Mouse (Mus musculus) left cerebral cortex, adult 18-20 months (tissue): ENCODE measurements at regions not wholly inside any gene's neighbourhood (a gene's known extent, or its start where the extent isn't known, plus 50 kb on each side); places are given as distances from the start of the nearest gene placed in this dataset.
"Not testable (repeated sequence)": the region's sequence is repeated elsewhere in the genome, so short reads cannot be mapped to it uniquely, and the experiment has no call there.

Experiments
- DNase-seq, 2 experiments: peaks; one replicate each; pipeline ENCODE4 v3.0.0; 2021 to 2022; ENCODE audit warnings: low spot score in 2 of 2, mixed read lengths in 1 of 2
- microRNA-seq, 2 experiments: library from miRNA; unstranded; fragments of <30 nt; microRNA quantifications; one replicate each; pipeline ENCODE4 v1.2.0; 2021

DNA sequence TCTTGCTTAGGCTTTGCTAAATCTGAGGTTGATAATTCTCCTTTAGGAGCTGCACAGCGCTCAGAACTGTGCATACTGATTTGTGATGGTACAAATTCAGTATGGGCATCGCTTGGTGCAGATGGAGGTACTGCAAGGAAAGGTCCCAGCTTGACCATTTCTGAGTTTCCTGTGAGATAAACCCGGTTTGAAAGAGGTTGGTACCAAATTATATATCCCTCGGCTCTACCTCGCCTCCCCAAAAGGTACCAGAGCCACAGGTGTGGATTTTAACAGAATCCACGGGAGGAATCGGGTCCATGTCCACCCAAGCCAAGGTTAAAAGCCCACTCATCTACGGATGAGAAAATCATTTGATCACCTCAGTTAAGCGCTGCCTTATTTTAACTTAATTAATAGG is 172.5 kb upstream of the Zfp808 start:
- DNase-seq = not testable (repeated sequence)

- not testable (repeated sequence) for DNase-seq
Observed at GRCm38 (mm10) chr13:61978856-61979255, 150.8 kb upstream of the Zfp808 start.

DNA sequence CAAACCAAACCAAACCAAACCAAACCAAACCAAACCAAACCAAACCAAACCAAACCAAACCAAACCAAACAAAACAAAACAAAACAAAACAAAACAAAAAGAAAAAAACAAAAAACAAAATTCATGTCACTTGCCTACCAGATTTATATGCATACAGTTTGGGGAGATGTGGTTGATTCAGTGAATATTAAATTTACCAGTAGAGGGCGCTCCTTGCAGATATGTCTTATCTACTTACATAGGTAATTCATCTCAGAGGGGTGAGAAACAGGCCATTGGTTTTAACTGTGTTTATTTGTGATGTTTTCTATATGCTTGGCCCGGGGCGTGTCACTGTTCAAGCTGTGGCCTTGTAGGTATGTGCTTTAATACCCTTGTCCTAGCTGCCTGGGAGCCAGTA is 133.2 kb upstream of the Zfp808 start:
- DNase-seq = not testable (repeated sequence)

- not testable (repeated sequence) for DNase-seq
Observed at GRCm38 (mm10) chr13:61998803-61999202, 130.9 kb upstream of the Zfp808 start.

DNA sequence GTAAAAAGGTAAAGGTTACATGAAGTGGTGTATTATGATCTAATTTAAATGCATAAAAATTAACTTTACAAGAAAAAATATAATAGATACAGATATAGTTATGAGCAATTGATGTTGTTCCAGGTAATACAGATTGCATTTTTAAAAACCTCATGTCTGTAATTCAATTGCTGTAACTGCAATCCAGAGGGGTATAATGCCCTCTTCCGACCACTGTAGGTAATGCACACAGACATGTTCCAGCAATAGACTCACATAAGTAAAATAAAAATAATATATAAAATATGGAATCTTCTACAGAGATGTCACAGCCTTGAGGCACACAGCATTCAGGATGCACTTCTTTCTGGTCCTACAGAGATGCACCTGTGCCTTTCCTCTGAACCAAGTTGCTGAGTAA is 122.4 kb upstream of the Zfp808 start:
- peak in 1 of 2 experiments; percentile 17 for DNase-seq

GRCm38 (mm10) chr13:62015424-62016167 is 114.1 kb upstream of the Zfp808 start:
- DNase-seq = peak; percentile 5

DNA sequence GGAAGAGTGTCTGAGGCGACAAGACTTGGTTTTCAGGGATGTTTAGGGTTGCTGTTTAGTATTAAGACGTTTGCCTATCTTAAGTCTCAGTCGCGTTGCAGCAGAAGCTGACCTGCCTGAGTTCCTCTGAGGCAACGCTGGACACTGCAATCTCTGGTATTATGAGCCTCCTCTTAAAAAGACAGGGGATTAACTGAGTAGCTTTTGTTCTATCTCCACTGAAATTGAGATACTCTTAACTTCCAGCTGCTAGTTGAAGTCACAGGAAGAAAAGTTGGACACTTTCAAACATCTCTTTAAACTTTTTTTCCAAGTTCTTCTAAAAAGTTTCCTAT is 113.6 kb upstream of the Zfp808 start:
- DNase-seq = not testable (repeated sequence)

DNA sequence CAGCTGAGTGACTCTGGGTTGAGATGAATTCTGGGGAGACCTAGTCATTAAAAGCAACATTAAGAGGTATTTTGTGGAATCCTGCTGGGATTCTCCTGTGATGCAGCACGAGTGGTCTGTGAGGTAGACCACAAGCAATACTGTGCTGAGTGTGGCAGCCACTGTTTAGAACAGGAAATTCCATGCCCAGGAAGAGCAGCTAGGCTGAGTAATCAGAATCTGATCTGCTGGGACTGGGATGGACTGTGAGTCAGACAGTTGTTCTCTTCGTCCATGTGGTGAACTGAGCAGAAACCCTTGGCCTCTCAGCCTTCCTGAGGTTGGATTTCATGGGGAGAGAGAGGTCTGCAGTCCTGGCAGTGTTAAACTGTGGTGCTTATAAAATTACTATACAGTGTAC is 92.0 kb upstream of the Zfp808 start:
- DNase-seq = not testable (repeated sequence)

DNA sequence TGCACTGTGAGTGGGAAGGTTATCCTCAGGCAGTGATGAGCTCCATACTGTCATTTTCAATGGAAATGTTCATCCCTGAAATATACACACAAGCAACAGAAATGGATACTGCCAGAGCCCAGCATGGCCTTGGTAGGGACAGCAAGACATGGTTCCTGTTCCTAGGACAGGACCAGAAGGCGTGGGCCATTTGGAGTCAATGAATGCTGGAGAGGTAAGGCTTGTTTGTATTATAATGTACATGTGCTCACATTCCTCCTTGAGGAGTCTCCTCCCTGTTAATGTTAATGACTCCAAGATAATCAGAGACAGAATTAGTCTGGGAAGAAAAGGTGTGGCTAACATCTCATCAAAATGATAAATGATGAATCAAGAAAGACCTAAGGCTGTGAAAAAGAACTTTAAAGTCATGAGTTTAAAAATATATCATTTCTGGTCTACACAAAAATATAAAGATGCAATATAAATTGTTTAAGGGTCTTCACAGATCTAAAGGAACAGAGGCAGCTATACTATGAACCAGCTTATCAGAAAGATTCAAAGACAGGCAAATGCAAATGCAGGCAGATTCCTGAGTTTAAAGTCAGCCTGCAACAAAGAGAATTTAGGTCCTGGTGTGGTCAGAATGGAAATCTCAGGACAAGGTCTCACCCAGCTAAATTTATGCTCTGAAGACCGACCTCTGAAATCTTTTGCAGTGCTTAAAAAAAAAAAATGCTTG is 51.6 kb upstream of the Zfp808 start:
- DNase-seq = not testable (repeated sequence)

DNA sequence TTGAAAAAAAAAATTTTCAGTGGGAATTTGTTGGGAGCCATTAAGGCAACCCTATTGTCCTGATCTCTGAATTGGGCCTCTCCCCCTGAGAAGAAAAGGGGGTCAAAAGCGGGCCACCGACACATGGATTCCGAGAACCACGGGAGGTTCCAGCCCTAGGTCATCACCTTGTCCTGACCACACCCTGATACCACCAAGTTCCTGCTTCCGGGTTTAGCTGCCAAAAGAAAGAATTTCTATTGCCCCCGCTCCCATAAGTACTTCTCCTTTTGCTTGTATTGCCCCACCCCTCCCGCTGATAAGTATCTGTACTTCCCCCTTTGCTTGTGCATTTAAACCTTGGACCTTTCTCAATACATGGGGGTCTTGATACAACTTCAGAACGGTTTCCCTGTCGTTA is 50.8 kb upstream of the Zfp808 start:
- DNase-seq = not testable (repeated sequence)

Small RNA genes in the stretch of these regions (microRNA-seq; reads per million reads assigned to microRNA genes)
- 0 reads per million in 2 experiments for gene Gm25649
